Mouse (Mus musculus) CD4-positive, CD25-positive, alpha-beta regulatory T cell, adult 9 weeks (primary cell): ENCODE measurements around the gene Rab5c. TPM values are rescaled to one million over a fixed set of nuclear protein-coding genes. Genes with fewer than 3 reads are reported as not detected.

Experiments used
- polyA plus RNA-seq: library from polyadenylated mRNA; unstranded; fragments of 100-300 nt; shearing (Covaris generic); gene quantifications from one replicate; pipeline ENCODE4 v1.2.1, GENCODE M21; 2017

Rab5c gene
- 61.0 TPM for polyA plus RNA-seq

DNA sequence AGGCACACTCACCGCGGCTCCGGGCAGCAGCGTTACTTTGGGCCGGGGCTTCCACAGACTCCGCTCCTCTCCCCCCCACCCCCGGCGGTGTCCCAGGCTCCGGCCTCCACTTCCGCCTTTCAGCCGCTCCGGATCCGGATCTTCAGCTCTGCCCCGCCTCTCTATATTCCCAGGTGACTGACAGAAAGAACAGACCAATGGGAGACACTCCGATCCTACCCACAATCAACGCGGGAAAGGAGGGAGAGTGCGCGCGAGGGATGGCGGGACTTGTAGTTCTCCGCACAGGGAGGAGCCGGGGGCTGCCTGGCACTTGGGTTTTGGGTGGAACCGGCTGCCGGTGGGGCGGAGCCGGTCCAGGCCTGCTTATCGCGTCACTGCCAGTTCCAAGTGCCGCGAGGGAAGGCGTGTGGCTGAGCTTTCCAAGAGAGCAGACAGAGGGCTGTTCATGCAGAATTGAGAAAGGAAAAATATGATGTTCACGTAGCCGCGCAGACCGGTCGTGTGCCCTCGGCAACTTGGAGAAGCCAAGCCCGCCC lies at the start of gene Rab5c:
Rab5c (minus strand) TSS at position 150 of the 539 bp plus-strand sequence.

DNA sequence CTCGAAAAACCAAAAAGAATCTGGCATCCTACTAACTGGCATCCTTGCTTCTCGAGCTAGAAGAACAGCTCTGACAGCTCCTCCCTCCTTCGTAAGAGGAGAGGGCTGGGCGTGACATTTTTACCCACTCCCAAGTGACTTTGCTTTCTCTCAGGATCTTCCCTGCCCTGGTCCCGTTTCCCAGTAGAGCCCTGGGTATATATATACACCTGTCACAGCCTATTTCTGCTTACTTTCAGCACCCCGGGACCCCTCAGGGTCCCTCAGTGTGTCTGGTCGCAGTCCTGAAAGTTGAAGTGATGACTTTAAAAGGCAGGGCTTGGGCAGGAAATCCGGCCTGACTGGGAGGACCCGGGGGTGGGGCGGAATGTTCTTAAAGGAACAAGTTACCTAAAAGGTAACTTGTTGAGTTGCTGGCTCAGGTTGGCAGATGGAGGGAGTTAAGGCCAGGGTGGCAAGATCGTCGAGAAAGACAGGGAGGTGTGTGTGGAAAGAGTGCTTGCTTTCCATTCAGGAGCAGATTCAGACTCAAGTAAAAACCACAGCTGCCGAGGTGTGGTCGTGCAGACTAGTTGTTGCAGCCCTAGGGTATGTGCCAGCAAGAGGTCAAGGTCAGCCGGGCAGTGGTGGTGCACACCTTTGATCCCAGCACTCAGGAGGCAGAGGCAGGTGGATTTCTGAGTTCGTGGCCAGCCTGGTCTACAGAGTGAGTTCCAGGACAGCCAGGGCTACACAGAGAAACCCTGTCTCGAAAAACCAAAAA lies 32.8 kb upstream of the Rab5c start, which contains the start of gene Ghdc:
Ghdc (minus strand) TSS at position 312 of the 763 bp plus-strand sequence.

DNA sequence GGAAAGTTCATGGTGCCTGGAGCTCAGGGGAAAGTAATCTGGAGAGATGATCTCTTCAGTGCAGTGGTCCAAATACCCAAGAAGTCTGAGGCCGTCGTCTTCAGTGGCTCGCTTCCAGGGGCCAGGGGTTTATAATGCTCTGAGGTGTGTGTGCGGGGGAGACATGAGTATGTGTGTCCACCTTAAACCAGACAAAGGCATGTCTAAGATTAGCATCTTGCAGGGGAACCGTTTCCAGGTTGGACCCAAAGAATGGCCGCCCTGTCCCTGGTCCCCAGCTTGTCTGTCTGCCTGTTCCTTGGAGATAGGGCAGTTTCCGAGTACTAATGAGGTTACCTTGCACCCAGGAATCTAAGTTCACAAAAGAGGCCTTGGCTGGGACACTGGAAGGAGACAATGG lies 24.8 kb upstream of the Rab5c start, which contains the start of gene Hcrt:
Hcrt (minus strand) TSS at position 101 of the 400 bp plus-strand sequence.

DNA sequence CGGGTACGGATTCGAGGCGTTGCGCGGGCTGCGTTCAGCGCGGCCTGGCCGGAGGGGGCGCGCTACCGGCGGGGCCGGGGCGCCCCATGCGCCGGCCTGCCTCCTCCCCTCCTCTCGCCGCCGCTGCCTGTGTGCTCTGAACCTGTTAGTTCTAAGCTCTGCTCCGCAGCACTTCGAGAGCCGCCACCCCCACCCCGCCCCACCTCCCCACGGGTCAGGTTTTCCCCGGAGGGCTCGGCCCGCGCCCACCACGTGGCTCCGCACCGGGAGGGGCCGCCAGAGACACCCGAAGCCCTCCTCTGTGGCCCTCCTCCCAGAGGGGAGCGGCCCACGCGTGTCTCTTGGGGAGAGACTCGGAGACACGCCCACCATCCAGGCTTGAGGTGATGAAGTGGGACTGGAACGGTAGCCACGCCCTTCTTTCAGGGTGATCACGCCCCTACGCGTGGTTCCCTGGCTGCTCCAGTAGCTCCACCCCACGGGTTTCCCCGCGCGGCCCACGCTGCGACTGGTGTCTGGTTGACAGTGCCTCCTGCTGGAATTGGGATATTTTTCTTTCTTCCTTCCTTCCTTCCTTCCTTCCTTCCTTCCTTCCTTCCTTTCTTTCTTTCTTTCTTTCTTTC lies 21.7 kb upstream of the Rab5c start, which contains the start of gene Kcnh4:
Kcnh4 (minus strand) TSS at position 332 of the 623 bp plus-strand sequence.

DNA sequence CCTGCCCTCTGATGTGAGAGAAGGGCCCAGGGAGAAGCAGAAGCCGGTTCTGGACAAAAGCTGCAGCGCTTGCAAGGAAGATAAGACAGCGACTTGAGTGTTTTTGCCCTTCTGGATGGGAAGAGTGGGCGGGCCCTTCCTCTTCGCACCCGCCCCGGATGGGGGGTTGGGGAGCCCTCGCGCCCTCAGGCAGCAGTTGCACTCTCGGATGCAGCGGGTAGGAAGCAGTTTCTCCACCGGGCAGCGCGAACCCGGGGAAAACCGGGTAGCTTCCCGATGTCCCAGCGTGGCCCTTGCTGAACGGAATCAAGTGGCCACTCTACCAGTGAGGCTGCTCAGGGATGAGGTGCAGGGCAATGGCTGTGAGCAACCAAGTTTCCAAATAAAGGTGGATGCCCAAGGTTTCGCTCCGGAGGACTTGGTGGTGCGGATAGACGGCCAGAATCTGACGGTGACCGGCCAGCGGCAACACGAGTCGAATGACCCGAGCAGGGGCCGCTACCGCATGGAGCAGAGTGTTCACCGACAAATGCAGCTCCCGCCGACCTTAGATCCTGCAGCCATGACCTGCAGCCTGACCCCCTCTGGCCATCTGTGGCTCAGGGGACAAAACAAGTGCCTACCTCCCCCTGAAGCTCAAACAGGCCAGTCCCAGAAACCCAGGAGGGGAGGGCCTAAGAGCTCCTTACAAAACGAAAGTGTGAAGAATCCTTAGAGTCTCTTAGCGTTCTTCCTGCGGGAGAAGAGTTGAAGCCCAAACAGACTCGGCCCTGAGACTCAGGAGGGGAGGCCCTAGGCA lies 24.1 kb downstream of the Rab5c start, which contains the start of gene Hspb9:
Hspb9 (plus strand) TSS at position 116 of the 799 bp plus-strand sequence.

DNA sequence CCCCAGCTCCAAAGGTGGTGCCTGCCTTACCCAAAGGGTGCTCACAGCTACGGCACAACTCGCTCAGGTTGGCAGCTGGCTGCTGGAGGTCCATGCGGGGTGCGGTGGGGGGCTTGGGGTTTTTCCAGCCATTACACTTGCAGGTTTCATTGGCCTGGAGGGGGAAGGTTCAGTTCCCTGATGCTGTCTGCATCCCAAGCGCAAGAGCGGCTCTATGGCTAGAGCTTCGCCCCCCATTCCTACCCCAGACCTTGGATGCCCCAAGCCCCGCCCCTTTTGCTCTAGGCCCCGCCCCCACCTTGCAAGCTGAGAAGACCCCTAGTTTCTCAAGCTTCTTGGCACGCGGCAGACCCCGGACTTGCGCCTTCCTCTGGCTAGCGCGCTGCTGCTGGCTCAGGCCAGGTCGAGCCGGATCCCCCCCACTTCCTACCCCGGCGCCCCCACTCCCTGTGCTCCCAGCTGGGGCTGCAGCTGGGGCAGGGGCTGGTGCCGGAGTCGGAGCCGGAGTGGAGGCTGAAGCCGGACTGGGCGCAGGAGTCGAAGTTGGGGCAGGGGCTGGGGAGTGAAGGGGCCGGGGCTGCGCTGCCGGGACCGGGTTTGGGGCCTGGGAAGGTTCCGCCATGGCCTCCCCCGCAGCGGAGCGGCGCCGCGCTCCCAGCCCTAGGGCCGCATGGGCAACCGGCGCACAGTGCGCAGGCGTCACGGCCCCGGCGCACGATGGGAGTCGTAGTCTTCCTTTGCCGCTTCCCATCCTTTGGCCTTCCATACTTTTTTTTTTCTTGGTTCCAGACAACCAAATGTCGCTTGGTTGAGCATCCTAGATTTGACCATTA lies 26.0 kb downstream of the Rab5c start, which contains the start of gene Kat2a:
Kat2a (minus strand) TSS at position 683 of the 833 bp plus-strand sequence.

DNA sequence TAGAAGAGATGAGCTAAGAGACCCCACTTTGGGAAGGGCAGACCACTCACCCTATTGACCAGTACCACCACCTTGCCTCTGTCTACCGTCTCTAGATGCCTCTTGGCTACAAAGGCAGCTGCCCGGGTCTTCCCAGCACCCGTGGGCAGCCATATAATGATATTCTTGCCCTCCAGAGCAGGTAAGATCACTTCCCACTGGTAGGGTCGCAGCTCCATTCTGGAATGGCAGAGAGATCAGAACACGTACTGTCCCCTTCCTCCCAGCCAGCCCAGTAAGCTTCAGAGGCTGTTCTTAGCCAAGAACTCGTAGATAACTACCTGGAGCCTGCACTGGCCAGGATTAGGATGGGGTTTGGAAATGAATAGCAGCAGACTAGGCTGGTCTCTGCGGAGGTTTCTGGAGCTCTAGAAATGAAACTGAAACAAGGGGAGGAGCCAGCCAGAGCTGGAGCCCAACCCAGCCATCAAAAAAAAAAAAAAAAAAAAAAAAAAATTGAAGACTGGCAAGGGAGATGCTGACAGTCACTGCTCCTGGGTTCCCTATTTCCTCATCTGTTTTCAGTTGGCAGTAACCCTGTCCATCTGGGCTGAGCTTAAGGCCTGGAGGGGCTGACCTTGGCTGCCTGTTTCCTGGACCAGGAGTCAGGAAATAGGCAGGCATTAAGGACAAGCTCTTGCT lies 34.0 kb downstream of the Rab5c start, which contains the start of gene Dhx58:
Dhx58 (minus strand) TSS at position 421 of the 681 bp plus-strand sequence.

DNA sequence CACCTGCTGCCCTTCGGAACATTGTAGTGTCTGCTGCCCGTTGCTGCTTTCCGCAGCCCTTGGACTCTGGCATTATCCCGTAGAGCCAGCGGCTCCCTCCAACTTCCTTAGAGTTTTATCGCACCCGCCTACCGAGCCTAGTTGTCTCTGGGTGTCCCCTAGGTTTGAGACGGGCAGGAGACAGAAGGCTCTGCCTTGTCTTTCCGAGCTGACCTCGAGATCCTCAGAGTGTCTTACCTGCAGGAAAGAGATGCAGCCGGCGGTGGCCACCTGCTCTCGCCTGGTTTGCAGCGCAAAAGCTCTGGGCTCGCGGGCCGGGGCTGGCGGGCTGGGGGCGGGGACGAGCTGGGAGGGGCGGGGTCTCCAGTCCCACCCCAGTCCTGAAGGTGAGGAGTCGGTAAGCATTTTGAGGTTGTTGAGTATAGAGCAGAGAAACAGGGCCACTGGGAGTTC lies 45.8 kb downstream of the Rab5c start, which contains the start of gene Zfp385c:
Zfp385c (minus strand) TSS at position 292 of the 453 bp plus-strand sequence.

Other genes starting within 250 kb of the Rab5c start
- 206 TPM for gene Acly, start 210.2 kb downstream of the Rab5c start, polyA plus RNA-seq
- gene Ttc25, start 192.6 kb downstream of the Rab5c start, polyA plus RNA-seq: 0.15 TPM
- 425 TPM for gene Cnp, start 163.3 kb downstream of the Rab5c start, polyA plus RNA-seq
- 33.4 TPM for gene Nkiras2, start 119.0 kb downstream of the Rab5c start, polyA plus RNA-seq
- gene Dnajc7, start 118.0 kb downstream of the Rab5c start, polyA plus RNA-seq: 661 TPM
- 0.33 TPM for gene Zfp385c, start 45.8 kb downstream of the Rab5c start, polyA plus RNA-seq
- gene Dhx58, start 33.9 kb downstream of the Rab5c start, polyA plus RNA-seq: 37.6 TPM
- 30.4 TPM for gene Kat2a, start 25.8 kb downstream of the Rab5c start, polyA plus RNA-seq
- gene Hspb9, start 24.4 kb downstream of the Rab5c start, polyA plus RNA-seq: 1.2 TPM
- 0.07 TPM for gene Kcnh4, start 21.7 kb upstream of the Rab5c start, polyA plus RNA-seq
- gene Hcrt, start 24.7 kb upstream of the Rab5c start, polyA plus RNA-seq: not detected
- 5.4 TPM for gene Ghdc, start 32.7 kb upstream of the Rab5c start, polyA plus RNA-seq
- gene Stat5b, start 112.5 kb upstream of the Rab5c start, polyA plus RNA-seq: 123 TPM
- 105 TPM for gene Stat5a, start 121.1 kb upstream of the Rab5c start, polyA plus RNA-seq
- 221 TPM for gene Stat3, start 201.3 kb upstream of the Rab5c start, polyA plus RNA-seq
- 0.31 TPM for gene Cavin1, start 232.7 kb upstream of the Rab5c start, polyA plus RNA-seq